Mouse (Mus musculus): ENCODE measurements around the gene Nme4.

DNA sequence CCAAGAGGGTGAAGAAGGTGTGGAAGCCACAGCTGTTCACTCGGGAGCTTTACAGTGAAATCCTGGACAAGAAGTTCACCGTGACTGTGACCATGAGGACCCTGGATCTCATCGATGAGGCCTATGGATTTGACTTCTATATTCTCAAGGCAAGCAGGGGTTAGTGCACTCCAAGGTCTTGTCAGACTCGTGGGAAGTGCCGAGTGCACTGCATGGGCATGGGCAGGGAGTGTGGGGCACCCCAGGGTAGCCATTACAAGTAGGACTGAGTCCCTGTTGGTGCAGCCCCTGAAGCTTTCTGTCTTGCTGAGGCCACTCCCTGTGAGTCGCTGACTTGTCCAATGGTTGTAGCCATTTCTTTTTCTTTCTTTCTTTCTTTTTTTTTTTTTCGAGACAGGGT is 29.2 kb upstream of the Nme4 start:
- TF ChIP-seq GATA1 (IDR thresholded peaks at IDR 0.05; ENCODE audit: borderline replicate concordance, low read length) = no peak
- no peak for TF ChIP-seq TAL1 (conservative IDR thresholded peaks at IDR 0.05; ENCODE audit: low read depth, low read length)
- no peak for TF ChIP-seq CTCF (IDR thresholded peaks at IDR 0.05; ENCODE audit: low read depth, low read length)
- TF ChIP-seq GATA2 (IDR thresholded peaks at IDR 0.05; ENCODE audit: borderline replicate concordance, low read depth, low read length) = no peak
